Mouse (Mus musculus) intestine, embryonic 15.5 days (tissue): ENCODE measurements around the gene Ckm. TPM values are rescaled to one million over a fixed set of nuclear protein-coding genes. Genes with fewer than 3 reads are reported as not detected.

Experiments used
- ATAC-seq: fragments of 200-750 bp; cut with Nextera tagmentation; 2 replicates; pipeline ENCODE4 v1.8.0; 2017; ENCODE audit warnings: moderate TSS enrichment, moderate library complexity
- H3K27ac ChIP-seq: fragments of 300-500 bp; sonication (generic); 2 replicates; pipeline ENCODE4 v1.5.1; 2015; ENCODE audit warnings: mild to moderate bottlenecking, inconsistent platforms
- H3K27me3 ChIP-seq: fragments of 300-500 bp; sonication (generic); replicated peaks from 2 replicates; pipeline ENCODE4 v1.6.1; 2015; ENCODE audit warnings: inconsistent platforms
- H3K36me3 ChIP-seq: fragments of 300-500 bp; sonication (generic); 2 replicates; pipeline ENCODE4 v1.6.1; 2015; ENCODE audit warnings: inconsistent platforms
- H3K4me1 ChIP-seq: fragments of 300-500 bp; sonication (generic); replicated peaks from 2 replicates; pipeline ENCODE4 v1.6.1; 2015; ENCODE audit warnings: inconsistent platforms
- H3K4me2 ChIP-seq: fragments of 300-500 bp; sonication (generic); replicated peaks from 2 replicates; pipeline ENCODE4 v1.6.1; 2015; ENCODE audit warnings: mild to moderate bottlenecking, inconsistent platforms
- H3K4me3 ChIP-seq: fragments of 300-500 bp; sonication (generic); replicated peaks from 2 replicates; pipeline ENCODE4 v1.5.1; 2015; ENCODE audit warnings: inconsistent platforms
- H3K9ac ChIP-seq: fragments of 300-500 bp; sonication (generic); 2 replicates; pipeline ENCODE4 v1.6.1; 2015; ENCODE audit warnings: inconsistent platforms
- H3K9me3 ChIP-seq: fragments of 300-500 bp; sonication (generic); 2 replicates; pipeline ENCODE4 v1.6.1; 2016; ENCODE audit warnings: inconsistent platforms
- WGBS: fragments of 180-500 bp; shearing (Covaris S2); methylation state at CpG from one replicate; pipeline ENCODE4 v1.1.7; 2015; 5-methylcytosine and 5-hydroxymethylcytosine counted together
- polyA plus RNA-seq: library from polyadenylated mRNA; unstranded; fragments of >200 nt; fragmentation: Nextera tagmentation; extraction: Ambion mirVana; gene quantifications from 2 replicates; pipeline ENCODE4 v1.2.1, GENCODE M21; 2015

Gene Ckm
- polyA plus RNA-seq, 1 experiment from 2014 or later: 9.0 TPM

DNA sequence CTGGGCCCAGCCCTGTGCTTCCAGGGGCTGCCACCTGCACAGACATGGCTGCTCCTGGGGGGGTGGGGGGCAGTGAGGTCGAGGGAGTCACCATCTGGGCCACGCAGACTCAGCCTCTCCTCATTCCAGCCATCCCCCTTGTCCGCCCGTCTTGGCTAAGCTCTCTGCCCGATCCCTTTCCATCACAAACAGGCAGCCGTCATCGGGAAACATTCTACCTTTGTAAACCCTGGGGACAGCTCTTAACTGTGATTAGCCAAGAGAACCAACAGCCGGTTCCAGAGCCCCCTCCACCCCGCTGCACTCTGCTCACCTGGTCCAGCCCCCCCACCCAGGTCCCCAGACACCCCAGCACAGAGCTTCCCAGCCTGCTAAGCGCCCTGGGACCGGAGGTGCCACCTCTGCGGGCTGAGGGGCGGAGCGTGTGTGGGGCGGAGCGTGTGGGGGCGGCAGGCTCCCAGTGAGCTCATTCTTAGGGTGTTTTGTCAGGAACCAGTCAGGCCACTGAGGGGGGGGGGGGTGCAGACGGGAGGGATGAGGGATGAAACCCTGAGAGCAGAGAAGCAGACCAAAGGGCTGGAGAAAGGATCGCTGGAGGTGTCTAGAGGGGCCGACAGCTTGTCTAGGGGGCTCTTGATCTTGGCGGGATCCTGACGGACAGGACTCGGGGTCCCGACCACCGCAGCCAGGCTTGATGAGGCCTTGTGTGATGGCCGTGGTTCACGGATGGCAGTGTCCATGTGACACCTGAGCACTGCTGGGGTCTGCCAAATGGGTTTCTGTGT is 4.9 kb upstream of the Ckm start:
- Histone ChIP-seq H3K4me3 (peak overlapping the region; percentile 34), H3K9ac (peak overlapping the region; percentile 26), H3K9me3 (no peaks in the 10 kb centered on the region), H3K4me2 (peak overlapping the region; percentile 65), H3K27me3 (peaks cover 24% of the 10 kb centered on the region), H3K27ac (no peak overlapping the region), H3K4me1 (peaks cover 17% of the 10 kb centered on the region), H3K36me3 (peaks cover 7% of the 10 kb centered on the region; the same call in 1 of the 2 replicates)
- peak; percentile 75 for ATAC-seq
- WGBS: 2% methylated on average over 27 of the region's 27 CpGs

DNA sequence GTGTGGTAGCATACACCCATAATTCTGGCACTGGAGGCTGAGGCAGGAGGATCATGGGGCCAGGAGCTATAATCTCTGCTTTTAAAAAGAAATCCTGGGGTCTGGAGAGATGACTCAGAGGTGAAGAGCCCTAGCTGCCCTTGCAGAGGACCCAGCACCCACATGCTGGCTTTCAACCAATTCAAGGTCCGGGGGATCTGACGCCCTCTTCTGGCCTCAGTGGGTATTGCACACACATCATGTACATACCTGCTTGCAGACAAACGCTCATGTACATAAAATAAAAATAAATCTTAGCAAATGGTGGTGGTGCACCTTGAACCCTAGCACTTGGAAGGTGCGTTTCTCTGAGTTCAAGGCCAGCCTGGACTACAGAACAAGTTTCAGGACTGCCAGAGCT is 3.6 kb upstream of the Ckm start:
- H3K27ac ChIP-seq: no peak overlapping the region
- no peak for ATAC-seq
- peaks cover 30% of the 10 kb centered on the region for H3K27me3 ChIP-seq
- no peak overlapping the region for H3K4me3 ChIP-seq
- H3K4me1 ChIP-seq: peaks cover 18% of the 10 kb centered on the region
- H3K9ac ChIP-seq: no peak overlapping the region
- 83% methylated on average over 4 of the region's 4 CpGs for WGBS
- H3K4me2 ChIP-seq: no peak overlapping the region
- H3K9me3 ChIP-seq: no peaks in the 10 kb centered on the region
- no peaks in the 10 kb centered on the region for H3K36me3 ChIP-seq

DNA sequence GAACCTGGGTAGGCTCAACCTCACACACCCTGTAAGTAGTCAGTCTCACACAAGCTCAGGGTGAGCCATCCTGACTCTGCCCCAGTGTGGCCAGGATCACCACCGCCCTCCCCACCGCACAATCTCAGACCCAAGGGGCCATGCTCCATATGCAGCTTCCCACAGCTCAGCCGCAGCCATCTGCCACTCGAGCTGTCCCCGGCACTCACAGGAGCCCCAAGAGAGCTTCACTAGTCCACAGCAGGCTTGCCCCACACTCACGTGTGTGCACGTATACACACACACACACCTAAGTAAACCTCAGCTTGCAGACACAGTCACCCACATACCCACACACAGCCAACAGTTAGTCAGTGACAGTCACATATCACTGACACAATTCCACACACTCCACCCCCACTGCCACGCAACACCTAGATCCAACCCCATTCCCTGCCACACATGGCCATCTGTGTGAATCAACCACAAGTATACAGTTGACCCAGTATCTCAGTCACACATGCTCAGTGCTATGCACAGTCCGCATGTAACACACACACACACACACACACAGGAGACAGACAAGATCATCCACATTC is 2.0 kb upstream of the Ckm start:
- H3K27me3 ChIP-seq: peaks cover 30% of the 10 kb centered on the region
- no peak overlapping the region for H3K9ac ChIP-seq
- H3K36me3 ChIP-seq: no peaks in the 10 kb centered on the region
- no peak overlapping the region for H3K4me2 ChIP-seq
- H3K9me3 ChIP-seq: no peaks in the 10 kb centered on the region
- no peak overlapping the region for H3K27ac ChIP-seq
- H3K4me3 ChIP-seq: no peak overlapping the region
- H3K4me1 ChIP-seq: peaks cover 18% of the 10 kb centered on the region
- no peak for ATAC-seq
- WGBS: 88% methylated on average over 9 of the region's 9 CpGs

DNA sequence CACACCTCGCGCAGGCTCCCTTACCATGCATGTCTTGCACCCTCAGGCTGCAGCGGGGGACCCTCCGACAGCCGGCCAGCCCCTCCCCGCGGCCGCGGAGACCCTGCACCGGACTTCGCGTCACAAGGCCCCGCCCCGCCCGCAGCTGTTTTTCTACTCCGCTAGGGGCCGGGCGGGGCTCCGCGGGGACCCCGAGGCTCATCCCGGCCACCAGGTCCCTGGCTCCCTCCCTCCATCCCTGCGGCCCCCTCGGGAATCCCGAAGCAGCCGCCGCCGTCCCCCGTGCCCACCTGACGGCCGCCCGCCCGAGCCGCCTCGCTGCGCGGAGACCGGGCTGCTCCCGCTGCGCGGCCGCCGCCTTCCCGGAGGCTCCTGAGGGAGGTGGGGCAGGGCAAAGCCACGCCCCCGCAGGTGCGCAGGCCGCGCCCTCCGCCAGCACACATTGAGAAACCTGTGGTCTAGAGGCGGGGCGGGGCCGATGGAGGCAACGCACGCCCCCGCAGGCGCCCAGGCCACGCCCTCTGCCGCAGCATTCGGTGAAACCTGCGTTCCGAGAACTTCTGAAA is 762 bp upstream of the Ckm start, which contains the start of gene Klc3:
Klc3 (minus strand) TSS at position 374 of the 566 bp plus-strand sequence.
- peaks cover 18% of the 10 kb centered on the region for H3K4me1 ChIP-seq
- peak; percentile 91 for ATAC-seq
- under 1% methylated on average over 62 of the region's 62 CpGs for WGBS
- H3K4me3 ChIP-seq: peak within 1 kb of the TSS; percentile 63
- H3K9ac ChIP-seq: peak within 1 kb of the TSS; percentile 53
- no peak within 1 kb of the TSS for H3K27ac ChIP-seq
- H3K27me3 ChIP-seq: peaks cover 30% of the 10 kb centered on the region
- no peaks in the 10 kb centered on the region for H3K36me3 ChIP-seq
- H3K9me3 ChIP-seq: no peaks in the 10 kb centered on the region
- peak within 1 kb of the TSS; percentile 99 for H3K4me2 ChIP-seq

DNA sequence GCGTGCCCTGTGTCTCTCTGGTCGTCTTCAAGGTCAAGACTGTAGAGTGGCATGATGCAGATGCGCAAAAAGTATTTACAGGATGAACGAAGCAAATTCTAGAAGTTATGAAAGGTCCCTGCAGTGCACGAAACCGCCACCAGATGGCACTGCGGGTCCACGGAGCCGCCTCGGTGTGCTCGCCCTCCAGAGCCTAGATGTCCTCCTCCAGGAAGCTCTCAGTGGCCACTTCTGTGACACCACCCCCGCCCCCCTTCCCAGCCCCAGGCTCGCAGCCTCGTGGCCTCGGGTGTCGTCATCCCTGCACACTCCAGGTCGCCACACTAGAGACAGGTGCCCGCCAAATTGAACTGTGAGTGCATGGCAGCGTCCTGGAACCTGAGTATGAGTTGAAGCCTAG is 841 bp downstream of the Ckm start:
- Histone ChIP-seq H3K36me3 (no peaks in the 10 kb centered on the region), H3K9ac (no peak overlapping the region), H3K4me3 (0 out of 2 replicates have a peak overlapping the region, but pooled peaks have one; percentile 11), H3K27ac (no peak overlapping the region), H3K4me1 (peaks cover 9% of the 10 kb centered on the region; the same call in 1 of the 2 replicates), H3K27me3 (peaks cover 30% of the 10 kb centered on the region), H3K4me2 (peak overlapping the region; percentile 49), H3K9me3 (no peaks in the 10 kb centered on the region)
- 3% methylated on average over 19 of the region's 19 CpGs for WGBS
- peak; percentile 53 for ATAC-seq

GRCm38 (mm10) chr7:19409753-19410152 is 5.2 kb downstream of the Ckm start:
- Histone ChIP-seq H3K27ac (no peak overlapping the region), H3K9ac (no peak overlapping the region), H3K4me1 (0 out of 2 replicates have a peak, but pooled peaks cover 2% of the 10 kb centered on the region), H3K9me3 (no peaks in the 10 kb centered on the region), H3K4me3 (no peak overlapping the region), H3K36me3 (no peaks in the 10 kb centered on the region), H3K27me3 (peaks cover 8% of the 10 kb centered on the region; the same call in 1 of the 2 replicates), H3K4me2 (no peak overlapping the region)
- WGBS: 42% methylated on average over 6 of the region's 6 CpGs
- ATAC-seq: no peak

DNA sequence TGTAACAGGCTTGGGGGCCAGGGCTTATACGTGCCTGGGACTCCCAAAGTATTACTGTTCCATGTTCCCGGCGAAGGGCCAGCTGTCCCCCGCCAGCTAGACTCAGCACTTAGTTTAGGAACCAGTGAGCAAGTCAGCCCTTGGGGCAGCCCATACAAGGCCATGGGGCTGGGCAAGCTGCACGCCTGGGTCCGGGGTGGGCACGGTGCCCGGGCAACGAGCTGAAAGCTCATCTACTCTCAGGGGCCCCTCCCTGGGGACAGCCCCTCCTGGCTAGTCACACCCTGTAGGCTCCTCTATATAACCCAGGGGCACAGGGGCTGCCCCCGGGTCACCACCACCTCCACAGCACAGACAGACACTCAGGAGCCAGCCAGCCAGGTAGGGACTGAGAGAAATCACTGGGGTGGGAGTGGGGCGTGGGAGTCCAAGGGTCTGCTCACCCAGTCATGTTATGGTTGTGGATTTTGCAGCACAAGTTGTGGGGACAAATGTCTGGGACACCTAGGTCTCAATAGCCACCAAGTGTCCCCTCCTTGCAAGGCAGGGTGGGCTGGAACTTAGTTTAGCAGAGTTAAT is 6.3 kb downstream of the Ckm start:
- 83% methylated on average over 11 of the region's 11 CpGs for WGBS
- peak; percentile 27; the same call in 1 of the 2 replicates for ATAC-seq

GRCm38 (mm10) chr7:19411783-19412182 is 7.2 kb downstream of the Ckm start:
- 81% methylated on average over 5 of the region's 5 CpGs for WGBS
- Histone ChIP-seq H3K36me3 (no peaks in the 10 kb centered on the region), H3K4me2 (no peak overlapping the region), H3K4me3 (no peak overlapping the region), H3K9me3 (no peaks in the 10 kb centered on the region), H3K9ac (no peak overlapping the region), H3K4me1 (no peaks in the 10 kb centered on the region), H3K27ac (no peak overlapping the region), H3K27me3 (peaks cover 2% of the 10 kb centered on the region; the same call in 1 of the 2 replicates)
- no peak for ATAC-seq

More for the DNA sequence above, 6.3 kb downstream of the Ckm start:
- Histone ChIP-seq H3K27ac (no peak overlapping the region), H3K4me3 (no peak overlapping the region), H3K4me1 (no peaks in the 10 kb centered on the region), H3K4me2 (no peak overlapping the region), H3K9ac (no peak overlapping the region), H3K36me3 (no peaks in the 10 kb centered on the region), H3K9me3 (no peaks in the 10 kb centered on the region), H3K27me3 (peaks cover 2% of the 10 kb centered on the region; the same call in 1 of the 2 replicates)

DNA sequence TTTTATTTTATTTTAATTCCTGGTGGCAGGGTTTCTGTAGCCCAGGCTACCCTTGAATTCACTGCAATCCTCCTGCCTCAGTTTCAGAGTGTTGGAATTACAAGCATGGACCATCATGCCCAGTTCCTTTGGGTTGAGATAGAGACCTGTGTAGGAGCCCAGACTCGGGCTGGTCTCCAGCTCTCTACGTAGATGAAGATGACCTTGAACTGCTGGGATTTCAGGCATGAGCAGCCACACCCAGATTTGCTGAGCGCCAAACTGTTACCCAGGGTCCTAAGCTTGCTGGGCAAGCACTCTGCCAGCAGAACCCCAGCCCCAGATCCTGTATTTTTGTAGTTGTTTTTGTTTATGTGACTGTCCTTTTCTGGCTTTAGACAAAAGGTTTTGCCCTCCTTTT is 8.9 kb downstream of the Ckm start:
- no peak overlapping the region for H3K9ac ChIP-seq
- no peaks in the 10 kb centered on the region for H3K9me3 ChIP-seq
- WGBS: 76% methylated on average over 3 of the region's 3 CpGs
- H3K4me2 ChIP-seq: no peak overlapping the region
- no peaks in the 10 kb centered on the region for H3K4me1 ChIP-seq
- no peak for ATAC-seq
- no peak overlapping the region for H3K27ac ChIP-seq
- H3K4me3 ChIP-seq: no peak overlapping the region
- no peaks in the 10 kb centered on the region for H3K36me3 ChIP-seq
- peaks cover 2% of the 10 kb centered on the region; the same call in 1 of the 2 replicates for H3K27me3 ChIP-seq

GRCm38 (mm10) chr7:19416590-19416989 is 12.0 kb downstream of the Ckm start:
- H3K9ac ChIP-seq: no peak overlapping the region
- no peak overlapping the region for H3K4me2 ChIP-seq
- H3K4me3 ChIP-seq: no peak overlapping the region
- H3K4me1 ChIP-seq: 0 out of 2 replicates have a peak, but pooled peaks cover 4% of the 10 kb centered on the region
- ATAC-seq: no peak
- H3K36me3 ChIP-seq: no peaks in the 10 kb centered on the region
- H3K27me3 ChIP-seq: peaks cover 14% of the 10 kb centered on the region
- no peaks in the 10 kb centered on the region for H3K9me3 ChIP-seq
- WGBS: 68% methylated on average over 15 of the region's 15 CpGs
- H3K27ac ChIP-seq: no peak overlapping the region

DNA sequence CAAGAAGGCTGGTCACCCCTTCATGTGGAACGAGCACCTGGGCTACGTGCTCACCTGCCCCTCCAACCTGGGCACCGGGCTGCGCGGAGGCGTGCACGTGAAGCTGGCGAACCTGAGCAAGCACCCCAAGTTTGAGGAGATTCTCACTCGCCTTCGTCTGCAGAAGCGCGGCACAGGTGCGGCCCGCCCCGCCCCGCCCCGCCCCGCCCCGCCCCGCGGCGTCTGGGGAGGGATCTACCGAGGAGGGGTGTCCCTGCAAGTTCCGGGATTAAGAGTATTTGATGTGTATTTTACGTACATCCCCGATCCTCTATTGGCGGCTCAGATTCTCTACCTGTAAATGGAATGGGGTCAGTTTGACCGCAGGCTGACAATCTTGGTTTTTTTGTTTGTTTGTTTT is 15.5 kb downstream of the Ckm start:
- 0 out of 2 replicates have a peak, but pooled peaks have one; percentile 29 for ATAC-seq
- 0 out of 2 replicates have a peak, but pooled peaks cover 4% of the 10 kb centered on the region for H3K4me1 ChIP-seq
- H3K4me2 ChIP-seq: peak overlapping the region; percentile 53
- H3K9me3 ChIP-seq: no peaks in the 10 kb centered on the region
- peaks cover 16% of the 10 kb centered on the region for H3K27me3 ChIP-seq
- 6% methylated on average over 28 of the region's 28 CpGs for WGBS
- H3K27ac ChIP-seq: no peak overlapping the region
- no peak overlapping the region for H3K4me3 ChIP-seq
- no peaks in the 10 kb centered on the region for H3K36me3 ChIP-seq
- no peak overlapping the region for H3K9ac ChIP-seq
